ENCODE assay signal across 8 mouse cellular contexts in genomic region chr13:78201871-78202565, GRCm38 (mm10). TPM values are rescaled to one million over a fixed set of nuclear protein-coding genes. Genes with fewer than 3 reads are reported as not detected.
A peak's percentile ranks its signal among the peaks of the same experiment; 100 is the strongest.
DNase-seq lines count a peak whose midpoint lies in the region; ATAC-seq and TF ChIP-seq lines count a peak whose summit lies in the region.

No protein-coding gene starts in this region.

- TF ChIP-seq EP300 in liver, postnatal 0 days (IDR thresholded peaks at IDR 0.05; ENCODE audit: low read depth): no peak

- in situ Hi-C loops in Patski (cut with MboI; ENCODE audit: low pct_unique_long_range_greater_than_20kb): loop anchor here (10.0 kb wide), 2 partner anchors 1067 to 1157 kb away; partner anchors contain the start of genes 2210408I21Rik and Slf1

- 1% methylated on average over 22 of the region's 22 CpGs for WGBS in heart, embryonic 10.5 days
- under 1% methylated on average over 22 of the region's 22 CpGs for WGBS in heart, embryonic 14.5 days
- 5% methylated on average over 22 of the region's 22 CpGs for WGBS in liver, postnatal 0 days (ENCODE audit: insufficient replicate concordance)

- peaks cover 12% of the 10 kb centered on the region for H3K4me1 ChIP-seq in heart, embryonic 10.5 days
- H3K4me1 ChIP-seq in heart, embryonic 14.5 days (ENCODE audit: control insufficient read depth in 2 of 2, insufficient read depth in 2 of 2, low read length in 2 of 2): peaks cover 0 to 8% of the 10 kb centered on the region in 2 experiments; a peak in 1 of 4 replicates
- peaks cover 5% of the 10 kb centered on the region; the same call in 1 of the 2 replicates for H3K4me1 ChIP-seq in liver, postnatal 0 days (ENCODE audit: insufficient read depth)

- peak overlapping the region; percentile 74; the same call in 1 of the 2 replicates for H3K9ac ChIP-seq in heart, embryonic 14.5 days (ENCODE audit: low read length)
- H3K9ac ChIP-seq in liver, postnatal 0 days (replicated peaks): no peak overlapping the region

- H3K27ac ChIP-seq in heart, embryonic 10.5 days: peak overlapping the region; percentile 91
- no peak overlapping the region; a peak in 1 of 4 replicates for H3K27ac ChIP-seq in heart, embryonic 14.5 days (replicated peaks in 1 of 2; ENCODE audit: control insufficient read depth in 1 of 2, insufficient read depth in 1 of 2, low read depth in 2 of 2, low read length in 2 of 2)
- H3K27ac ChIP-seq in liver, postnatal 0 days (ENCODE audit: low read depth): no peak overlapping the region

- POLR2A ChIA-PET in Patski (lab: Charles Lee): no interaction called here

- H3K4me2 ChIP-seq in heart, embryonic 14.5 days (ENCODE audit: low read length): peak overlapping the region; percentile 83
- peak overlapping the region; percentile 59 for H3K4me2 ChIP-seq in liver, postnatal 0 days (ENCODE audit: low read depth, low read length)

- no peak for TF ChIP-seq CTCF in Patski (IDR thresholded peaks at IDR 0.05)
- TF ChIP-seq CTCF in liver, postnatal 0 days (IDR thresholded peaks at IDR 0.05; ENCODE audit: low read depth): no peak

- H3K36me3 ChIP-seq in heart, embryonic 10.5 days: no peaks in the 10 kb centered on the region
- H3K36me3 ChIP-seq in heart, embryonic 14.5 days (ENCODE audit: control insufficient read depth, insufficient read depth, low read length): no peaks in the 10 kb centered on the region
- H3K36me3 ChIP-seq in liver, postnatal 0 days (replicated peaks; ENCODE audit: insufficient read depth, low read length): no peaks in the 10 kb centered on the region

- peaks cover 27% of the 10 kb centered on the region for H3K27me3 ChIP-seq in heart, embryonic 10.5 days (ENCODE audit: insufficient read depth, poor library complexity, severe bottlenecking)
- H3K27me3 ChIP-seq in Patski: no peaks in the 10 kb centered on the region
- H3K27me3 ChIP-seq in heart, embryonic 14.5 days (ENCODE audit: control insufficient read depth, insufficient read depth, low read length): peaks cover 16% of the 10 kb centered on the region
- H3K27me3 ChIP-seq in liver, postnatal 0 days (ENCODE audit: insufficient read depth, low read length): peaks cover 69% of the 10 kb centered on the region

- H3K4me3 ChIP-seq in heart, embryonic 10.5 days: peak overlapping the region; percentile 77
- peak overlapping the region; percentile 48 to 81 for H3K4me3 ChIP-seq in heart, embryonic 14.5 days (ENCODE audit: control insufficient read depth in 1 of 2, insufficient read depth in 1 of 2, low read depth in 1 of 2, low read length in 2 of 2)
- peak overlapping the region; percentile 35 for H3K4me3 ChIP-seq in liver, postnatal 0 days (ENCODE audit: low read depth, low read length)

- no peak for DNase-seq in heart, embryonic 10.5 days (ENCODE audit: low spot score)
- DNase-seq in heart, adult 8-10 months (ENCODE audit: low spot score): no peak
- DNase-seq in Patski (ENCODE audit: low read depth, low spot score): no peak
- no peak for DNase-seq in liver, postnatal 0 days
- no peak for DNase-seq in gastrocnemius, adult 18-20 months (ENCODE audit: low spot score)
- no peak for DNase-seq in urinary bladder, postnatal 25 days (ENCODE audit: low spot score)
- no peak for DNase-seq in thymus, postnatal 25 days

- no peaks in the 10 kb centered on the region for H3K9me3 ChIP-seq in heart, embryonic 10.5 days
- H3K9me3 ChIP-seq in heart, embryonic 14.5 days (ENCODE audit: control insufficient read depth, low read length): no peaks in the 10 kb centered on the region
- H3K9me3 ChIP-seq in liver, postnatal 0 days (ENCODE audit: low read length): no peaks in the 10 kb centered on the region

- CTCF ChIA-PET in Patski (lab: Charles Lee): no interaction called here

- peak; percentile 3 for ATAC-seq in Patski
- ATAC-seq in heart, embryonic 14.5 days (ENCODE audit: insufficient number of reproducible peaks, insufficient read depth, low FRiP score, low read depth): no peak
- ATAC-seq in liver, postnatal 0 days: no peak

RNA-seq across cellular contexts. Expression of gene Nr2f1, which starts 2.5 kb away (rescaled TPM):
- 6.0 and 13.8 TPM in 2 replicates for polyA plus RNA-seq in heart, embryonic 10.5 days (2016; fragmentation: Nextera tagmentation; extraction: Ambion mirVana)
- 1 to 10 TPM; 1.5 to 4.4 (median 4.0) TPM for total RNA-seq in heart, adult 8-10 months (2022)
- 8.1 TPM for polyA plus RNA-seq in Patski (2021)
- 5.6 and 8.3 TPM in 2 replicates for polyA plus RNA-seq in heart, embryonic 14.5 days (2014; fragmentation: Nextera tagmentation; extraction: Ambion mirVana)
- polyA plus RNA-seq in liver, postnatal 0 days (2015; fragmentation: Nextera tagmentation; extraction: Ambion mirVana): 0.36 and 0.52 TPM in 2 replicates
- total RNA-seq in gastrocnemius, adult 18-20 months (2021): under 1 TPM; 0.64 to 0.83 TPM
